Mouse (Mus musculus): Measurements from ENCODE around the gene Milr1.
"Not testable (repeated sequence)": the region's sequence is repeated elsewhere in the genome, so short reads cannot be mapped to it uniquely, and the experiment has no call there.

Milr1 gene

GRCm38 (mm10) chr11:106776960-106777359 lies 25.9 kb downstream of the Milr1 start:
- DNase-seq (ENCODE audit: low spot score) = peak; percentile 51

- DNase-seq (ENCODE audit: low spot score) = no peak
Observed at GRCm38 (mm10) chr11:106777395-106777794, 26.4 kb downstream of the Milr1 start.

- no peak for DNase-seq (ENCODE audit: low spot score)
Observed at GRCm38 (mm10) chr11:106778132-106778531, 27.1 kb downstream of the Milr1 start.

GRCm38 (mm10) chr11:106778589-106779387 lies 27.8 kb downstream of the Milr1 start:
- DNase-seq (ENCODE audit: low spot score) = no peak

- peak; percentile 95 for DNase-seq (ENCODE audit: low spot score)
Observed at GRCm38 (mm10) chr11:106779388-106780088, 28.5 kb downstream of the Milr1 start, which contains the start of gene Polg2. Polg2 (minus strand) TSS chr11:106779537.

GRCm38 (mm10) chr11:106780089-106780425 lies 29.0 kb downstream of the Milr1 start:
- DNase-seq (ENCODE audit: low spot score) = no peak

GRCm38 (mm10) chr11:106780590-106781220 lies 29.7 kb downstream of the Milr1 start:
- DNase-seq (ENCODE audit: low spot score) = no peak

- not testable (repeated sequence) for DNase-seq (ENCODE audit: low spot score)
Observed at GRCm38 (mm10) chr11:106782271-106782670, 31.2 kb downstream of the Milr1 start.

GRCm38 (mm10) chr11:106782841-106783764 lies 32.1 kb downstream of the Milr1 start:
- no peak for DNase-seq (ENCODE audit: low spot score)

- no peak for DNase-seq (ENCODE audit: low spot score)
Observed at GRCm38 (mm10) chr11:106784476-106784875, 33.5 kb downstream of the Milr1 start.

GRCm38 (mm10) chr11:106785043-106785442 lies 34.0 kb downstream of the Milr1 start:
- DNase-seq (ENCODE audit: low spot score) = no peak

GRCm38 (mm10) chr11:106787131-106788025 lies 36.4 kb downstream of the Milr1 start:
- DNase-seq (ENCODE audit: low spot score) = peak; percentile 93

GRCm38 (mm10) chr11:106788026-106788774 lies 37.2 kb downstream of the Milr1 start:
- peak; percentile 97 for DNase-seq (ENCODE audit: low spot score)

GRCm38 (mm10) chr11:106788775-106789459 lies 37.9 kb downstream of the Milr1 start, which contains the start of the genes Ddx5 and Cep95:
Ddx5 (minus strand) TSS chr11:106789185.
Cep95 (plus strand) TSS chr11:106789252.
- DNase-seq (ENCODE audit: low spot score) = peak; percentile 98

GRCm38 (mm10) chr11:106789649-106790048 lies 38.6 kb downstream of the Milr1 start:
- DNase-seq (ENCODE audit: low spot score) = no peak

GRCm38 (mm10) chr11:106793846-106794245 lies 42.8 kb downstream of the Milr1 start:
- no peak for DNase-seq (ENCODE audit: low spot score)

GRCm38 (mm10) chr11:106795679-106796078 lies 44.7 kb downstream of the Milr1 start:
- DNase-seq (ENCODE audit: low spot score) = no peak

GRCm38 (mm10) chr11:106802069-106802627 lies 51.1 kb downstream of the Milr1 start:
- DNase-seq (ENCODE audit: low spot score) = no peak

GRCm38 (mm10) chr11:106807442-106807841 lies 56.4 kb downstream of the Milr1 start:
- not testable (repeated sequence) for DNase-seq (ENCODE audit: low spot score)

All from lung, postnatal 25 days (tissue).